Mouse (Mus musculus) kidney, adult 2 months (tissue): Measurements from ENCODE around the gene Rapgef4.

Source experiments
- CTCF ChIP-seq: fragments of 200-500 bp; conservative IDR thresholded peaks from 2 replicates; pipeline ENCODE4 v1.5.1; 2011; ENCODE audit warnings: low read depth, mild to moderate bottlenecking, control low read depth, low read length, moderate library complexity, mixed read lengths; ENCODE audit not compliant: insufficient read depth, insufficient read length
- POLR2A ChIP-seq: fragments of 200-500 bp; IDR thresholded peaks from one replicate; pipeline ENCODE4 v1.6.1; 2011; ENCODE audit warnings: low read depth, low read length, control low read depth

DNA sequence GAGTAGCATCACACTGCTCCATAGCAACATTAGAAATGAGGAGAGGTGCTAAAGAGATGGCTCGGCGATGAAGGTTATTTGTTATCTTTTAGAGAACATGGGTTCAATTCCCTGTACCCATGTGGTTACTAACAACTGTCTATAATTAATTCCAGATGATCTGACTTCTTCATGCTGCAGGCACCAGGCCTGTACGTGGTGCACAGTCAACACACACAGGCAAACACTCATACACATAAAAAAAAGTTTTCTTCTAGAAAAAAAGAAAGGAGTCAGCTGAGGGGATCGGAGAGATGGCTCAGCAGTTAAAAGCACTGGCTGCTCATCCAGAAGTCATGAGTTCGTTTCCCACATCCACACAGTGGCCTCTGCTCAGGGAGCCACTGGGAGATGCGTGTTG is 314.0 kb downstream of the Rapgef4 start:
- TF ChIP-seq CTCF (no peak), POLR2A (no peak)
